Mouse (Mus musculus): ENCODE results near the gene Nav2.

Nav2 gene

DNA sequence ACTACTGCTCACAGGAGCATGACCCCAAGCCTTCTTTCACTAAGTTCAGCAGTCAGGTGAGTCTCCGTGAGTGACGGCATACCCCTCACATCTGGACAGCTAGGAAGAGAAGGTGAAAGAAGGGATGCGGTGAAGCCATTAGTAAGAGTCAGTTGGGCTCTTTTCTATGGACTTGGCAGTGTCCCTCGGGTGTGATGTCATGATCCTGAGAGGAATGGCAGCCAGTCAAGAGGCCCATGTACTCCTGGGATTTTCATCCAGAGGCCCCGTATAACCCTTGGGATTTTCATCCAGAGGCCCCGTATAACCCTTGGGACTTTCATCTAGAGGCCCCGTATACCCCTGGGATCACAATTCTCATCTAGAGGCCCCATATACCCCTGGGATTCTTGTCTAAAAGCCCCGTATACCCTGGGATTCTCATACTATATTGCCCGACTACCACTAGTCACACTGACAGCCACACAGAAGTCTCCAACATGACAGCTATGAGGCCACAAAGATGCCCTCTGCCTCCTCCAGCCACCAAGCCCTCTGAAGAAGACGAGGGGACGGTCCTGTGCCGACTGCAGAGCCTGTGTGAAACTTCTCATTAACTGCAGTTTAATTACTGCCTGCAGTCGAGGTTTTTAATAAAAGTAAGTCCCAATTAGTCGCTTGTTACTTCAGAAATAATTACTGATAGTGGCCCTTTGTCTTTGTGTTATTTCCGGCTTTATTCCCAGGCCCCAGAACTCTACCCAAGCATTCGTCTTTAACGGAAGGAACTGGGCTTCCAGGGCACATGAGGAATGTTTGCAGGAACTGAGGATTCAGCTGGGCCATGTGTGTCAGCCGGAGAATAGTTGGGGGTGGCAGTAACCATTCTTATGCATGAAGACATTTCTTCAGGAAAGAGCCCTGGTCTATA is 251.4 kb downstream of the Nav2 start:
- no peak for DNase-seq (ENCODE audit: low spot score)

DNA sequence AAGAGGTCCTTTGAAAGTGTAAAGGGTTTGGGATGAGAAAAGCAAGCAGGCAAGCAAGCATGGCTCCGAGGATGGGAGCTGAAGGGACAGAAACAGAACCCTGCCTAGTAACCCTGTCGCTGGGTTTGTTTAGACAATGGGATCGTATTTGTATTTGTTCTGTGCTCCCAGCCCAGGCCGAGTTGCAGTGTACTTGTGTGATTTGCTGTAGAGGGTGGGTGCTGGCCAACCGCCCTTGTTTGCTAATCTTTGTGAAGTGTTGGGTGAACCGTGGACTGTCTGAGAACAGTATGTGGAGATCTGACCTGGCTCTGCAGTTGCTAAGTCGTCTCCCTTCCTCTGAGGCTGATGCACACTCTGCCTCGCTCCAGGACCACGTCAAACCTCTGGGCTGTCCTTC is 253.6 kb downstream of the Nav2 start:
- DNase-seq (ENCODE audit: low spot score) = no peak

DNA sequence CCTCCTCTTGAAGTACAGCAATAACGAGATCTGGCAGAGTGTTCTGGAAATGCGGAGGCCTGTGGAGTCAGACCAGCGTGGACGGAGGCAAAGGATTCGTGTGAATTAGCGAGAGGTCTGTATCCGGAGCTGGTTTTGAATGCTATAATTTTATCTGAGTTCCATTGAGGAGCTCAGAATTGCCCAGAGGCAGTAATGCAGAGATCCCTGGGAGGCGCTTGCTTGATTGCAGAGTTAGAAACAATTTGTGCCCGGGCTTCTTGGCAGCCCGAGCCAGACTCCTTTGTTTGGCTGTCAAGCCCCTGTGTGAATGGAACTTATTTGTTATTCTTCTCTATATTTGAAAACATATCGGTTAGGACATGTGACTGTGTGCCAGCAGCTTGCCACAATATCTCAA is 255.3 kb downstream of the Nav2 start:
- no peak for DNase-seq (ENCODE audit: low spot score)

DNA sequence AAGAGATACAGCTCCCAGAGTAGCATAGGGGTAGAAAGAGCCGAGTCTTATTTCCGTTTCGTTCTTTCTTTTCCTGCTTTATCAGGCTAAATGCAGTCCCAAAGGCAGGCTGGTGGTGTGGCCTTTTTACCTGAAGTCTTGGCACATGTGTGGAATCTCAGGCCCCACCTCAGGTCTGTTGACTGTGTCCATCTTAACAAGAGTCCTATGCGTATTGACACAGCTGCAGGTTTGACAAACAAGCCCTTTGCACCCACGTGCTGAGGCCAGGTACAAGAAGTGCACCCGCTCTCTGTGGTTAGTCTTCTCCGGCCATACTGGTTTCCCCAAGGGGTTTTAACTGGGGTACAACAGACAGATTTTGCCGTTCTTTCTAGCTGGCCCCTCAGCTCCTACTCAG is 256.4 kb downstream of the Nav2 start:
- no peak for DNase-seq (ENCODE audit: low spot score)

DNA sequence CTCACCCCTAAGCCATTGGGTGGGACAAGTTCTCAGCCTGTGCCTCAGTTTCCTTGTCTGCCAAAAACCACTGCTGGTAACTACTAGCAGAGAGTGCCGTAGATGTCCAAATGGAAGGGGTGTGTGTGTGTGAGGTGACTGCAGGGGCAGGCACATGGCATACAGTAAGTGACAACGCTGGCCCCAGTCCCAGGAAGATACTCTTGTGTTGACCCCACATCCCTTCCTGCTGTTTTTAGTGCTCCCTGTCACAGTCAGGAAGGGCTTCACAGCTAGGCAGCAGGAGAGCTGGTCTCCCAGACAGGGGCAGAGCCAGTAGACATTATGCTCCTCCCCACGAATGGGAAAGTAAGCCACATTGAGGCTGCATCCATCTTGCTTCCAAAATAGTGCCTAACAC is 264.4 kb downstream of the Nav2 start:
- DNase-seq (ENCODE audit: low spot score) = no peak

DNA sequence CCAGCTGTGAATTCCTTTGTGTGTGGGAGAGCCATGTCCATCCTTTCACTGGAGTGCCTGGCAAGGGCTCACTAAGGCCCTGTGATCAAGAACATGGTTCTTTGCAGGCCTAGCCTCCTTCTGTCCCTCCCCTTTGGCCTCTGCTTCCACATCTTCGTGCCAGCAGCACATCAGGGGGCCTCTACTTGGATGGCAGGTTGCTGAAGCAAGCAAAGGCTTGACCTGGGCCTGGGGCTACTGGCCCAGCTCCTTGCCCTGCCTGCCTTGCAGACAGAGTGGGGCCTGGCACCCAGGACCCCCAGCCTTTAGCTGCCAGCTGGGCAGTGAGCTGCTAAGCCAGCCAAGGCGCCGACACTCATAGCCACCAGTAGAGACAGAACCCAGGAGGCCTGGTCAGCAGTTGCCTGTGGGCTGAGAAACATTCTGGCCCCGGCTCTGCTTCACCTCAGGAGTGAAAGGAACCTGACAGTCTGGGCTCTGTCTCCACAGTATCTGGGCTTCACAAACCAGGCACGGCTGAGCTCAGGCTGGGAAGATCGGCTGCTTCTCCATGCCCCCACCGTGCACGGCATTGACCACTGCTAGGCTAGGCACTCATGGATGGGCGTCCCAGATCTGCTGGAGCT is 267.4 kb downstream of the Nav2 start:
- no peak for DNase-seq (ENCODE audit: low spot score)

DNA sequence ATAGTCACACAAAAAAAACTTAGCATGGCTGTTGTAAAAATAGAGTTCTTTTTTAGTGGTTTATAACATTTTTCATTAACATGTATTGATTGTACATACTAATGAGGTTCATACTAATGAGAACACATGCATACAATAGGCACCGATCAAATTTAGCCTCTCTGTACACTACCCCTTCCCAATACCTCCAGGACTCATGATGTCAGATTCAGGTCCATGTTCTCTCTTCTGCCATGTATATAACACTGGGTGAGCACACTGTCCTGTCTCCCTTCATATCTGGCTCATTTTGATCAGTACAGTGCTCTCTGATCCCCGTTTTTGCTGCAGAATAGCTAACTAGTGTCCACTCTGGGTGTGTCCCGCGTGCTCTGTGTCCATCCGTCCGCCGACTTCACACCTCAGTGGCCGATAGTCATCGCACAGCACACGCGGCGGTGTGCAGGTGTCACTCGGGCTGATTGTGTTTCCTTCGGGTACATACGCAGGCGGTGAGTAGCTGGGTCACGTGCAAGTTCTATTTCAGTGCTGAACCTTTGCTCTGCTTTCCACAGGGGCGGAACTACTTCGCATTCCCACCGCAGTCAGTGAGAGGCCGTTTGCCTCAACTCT is 268.2 kb downstream of the Nav2 start:
- no peak for DNase-seq (ENCODE audit: low spot score)

DNA sequence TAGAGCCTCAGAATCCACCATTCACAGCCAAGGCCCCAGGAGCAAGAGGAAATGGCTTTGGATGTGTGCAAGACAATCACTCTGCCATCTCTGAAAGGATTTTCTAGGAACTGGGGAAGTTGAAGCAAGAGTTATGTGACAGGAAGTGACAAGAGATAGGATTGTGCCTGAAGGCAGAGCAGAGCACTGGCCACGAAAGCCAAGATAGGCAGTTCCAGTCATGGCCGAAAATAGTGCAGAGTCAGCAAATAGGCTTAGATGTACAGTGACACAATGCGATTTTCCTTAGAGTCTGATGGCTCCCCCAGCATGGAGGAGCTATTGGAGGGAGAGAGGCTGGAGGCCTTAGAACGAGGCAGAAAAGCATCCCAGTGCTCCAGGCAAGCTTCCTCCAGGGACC is 269.7 kb downstream of the Nav2 start:
- no peak for DNase-seq (ENCODE audit: low spot score)

DNA sequence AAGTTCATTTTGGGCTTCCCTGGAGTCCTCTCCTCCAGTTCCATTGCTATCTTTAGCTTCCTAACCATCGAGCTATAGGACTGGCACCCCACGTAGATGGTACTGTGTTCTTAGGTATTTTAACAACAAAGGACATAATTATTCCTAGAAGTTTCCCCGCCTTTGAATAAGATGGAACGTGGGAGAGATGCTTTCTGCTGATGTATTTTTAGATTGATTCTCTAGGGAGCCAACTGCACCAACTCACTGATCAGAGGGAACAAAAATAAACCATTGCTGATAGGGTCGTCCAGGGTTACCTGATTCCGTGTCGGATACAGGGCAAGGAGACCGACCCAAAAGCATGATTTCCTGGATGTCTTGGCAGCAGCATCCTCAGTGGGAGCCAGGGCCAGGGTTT is 272.5 kb downstream of the Nav2 start:
- no peak for DNase-seq (ENCODE audit: low spot score)

DNA sequence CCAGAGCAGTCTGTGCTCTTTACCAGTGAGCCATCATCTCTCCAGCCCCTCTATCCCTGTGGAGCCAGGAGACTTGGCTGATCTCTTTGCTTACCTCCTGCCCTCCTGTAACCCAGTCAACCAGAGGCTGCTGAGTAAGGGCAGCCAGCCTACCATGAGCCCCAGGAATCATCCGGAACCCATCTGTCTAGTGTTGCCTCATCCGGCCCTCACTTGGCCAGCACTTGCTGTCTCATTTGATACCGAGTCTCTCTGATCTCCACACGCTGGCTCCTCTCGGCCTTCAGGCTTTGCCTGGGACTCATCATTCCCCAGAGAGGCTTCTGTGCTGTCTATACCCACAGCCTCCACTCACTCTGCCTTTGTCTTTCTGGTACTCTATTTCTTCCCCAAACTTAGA is 273.9 kb downstream of the Nav2 start:
- no peak for DNase-seq (ENCODE audit: low spot score)

DNA sequence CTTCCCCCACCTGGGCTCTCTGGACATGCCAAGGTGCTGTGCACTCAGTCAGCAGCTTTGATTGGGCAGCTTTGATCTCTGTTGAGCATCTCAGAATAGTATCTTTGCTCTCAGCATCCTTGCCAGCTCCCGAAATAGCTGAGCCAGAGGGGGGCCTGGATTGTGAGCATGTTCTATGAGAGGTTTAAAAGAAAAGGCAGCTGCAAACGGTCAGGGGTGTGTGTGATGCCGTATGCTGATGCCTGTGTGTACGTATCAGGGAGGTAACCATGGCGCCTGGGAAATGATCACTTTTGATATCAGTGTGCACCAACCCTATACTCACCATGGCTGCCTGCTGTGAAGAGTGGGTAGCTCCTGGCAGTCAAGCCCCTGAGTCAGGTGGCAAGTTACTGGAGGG is 275.2 kb downstream of the Nav2 start:
- DNase-seq (ENCODE audit: low spot score) = no peak

DNA sequence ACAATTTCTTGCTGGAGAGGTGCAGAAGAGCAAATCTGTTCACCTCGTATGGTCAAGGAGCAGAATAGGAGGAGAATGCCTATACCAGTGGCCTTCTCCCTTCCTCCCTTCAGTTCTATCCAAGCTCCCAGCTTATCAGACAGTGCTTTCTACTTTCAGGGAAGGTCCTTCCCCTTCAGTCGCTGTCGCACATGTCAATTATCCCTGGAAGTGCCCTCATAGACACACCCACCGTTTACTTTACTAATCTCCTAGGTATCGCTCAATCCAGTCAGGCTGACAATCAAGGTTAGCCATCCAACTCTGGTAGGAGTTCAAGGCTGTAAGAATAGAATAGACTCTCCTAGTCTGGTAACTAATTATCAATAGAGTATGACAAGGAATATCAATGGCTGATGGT is 277.5 kb downstream of the Nav2 start:
- no peak for DNase-seq (ENCODE audit: low spot score)

DNA sequence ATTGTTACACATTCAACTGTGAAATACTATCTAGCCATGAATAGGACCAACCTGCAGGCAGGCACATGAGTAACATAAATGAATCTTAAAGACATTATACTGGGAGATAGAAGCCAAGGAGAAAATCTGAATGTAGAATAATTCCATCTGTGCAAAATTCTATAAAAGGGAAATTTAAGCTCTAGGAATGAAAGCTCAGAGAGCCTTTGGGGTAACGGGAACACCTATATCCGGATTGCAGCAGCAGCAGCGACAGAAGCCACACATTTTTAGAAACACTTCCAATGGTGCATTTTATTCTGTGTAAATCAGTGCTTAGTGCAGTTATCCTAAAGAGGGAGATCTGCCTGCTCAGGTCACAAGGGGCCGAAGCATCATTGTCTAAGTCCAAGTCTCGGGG is 280.8 kb downstream of the Nav2 start:
- DNase-seq (ENCODE audit: low spot score) = no peak

DNA sequence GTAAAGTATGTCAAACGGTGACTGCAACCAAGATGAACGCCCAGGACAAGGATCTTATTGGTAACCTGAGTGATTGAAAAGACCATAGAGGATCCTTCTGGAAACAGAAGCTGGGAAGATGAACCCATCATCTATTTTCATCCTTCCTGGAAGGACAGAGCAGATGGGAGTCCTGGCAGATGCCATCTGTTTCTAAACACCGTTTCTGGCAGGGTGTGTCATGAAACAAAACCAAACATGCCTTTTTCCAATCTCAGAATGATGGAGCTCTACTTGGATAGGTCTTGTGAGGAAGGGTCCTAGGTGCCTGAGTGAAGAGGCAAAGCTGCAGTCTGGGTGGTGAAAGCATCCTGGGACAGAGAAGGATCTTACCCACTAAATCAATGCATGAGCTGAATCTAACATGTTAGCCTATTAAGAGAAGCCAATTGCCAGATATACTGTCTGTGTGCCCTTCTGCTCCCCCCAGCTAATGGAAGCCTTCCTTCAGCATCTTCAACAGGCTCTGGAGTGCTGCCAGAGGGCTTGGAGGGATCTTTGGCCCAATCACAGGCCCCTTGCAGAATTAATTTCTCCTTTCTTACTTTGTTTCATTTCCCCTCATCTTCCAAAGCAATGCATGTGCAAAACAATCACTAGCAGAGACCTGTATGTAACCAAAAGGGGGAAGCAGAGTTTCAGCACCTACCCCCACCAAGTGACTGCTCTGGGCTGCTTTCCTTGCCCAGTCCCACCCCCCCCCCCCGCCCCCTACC is 281.9 kb downstream of the Nav2 start:
- no peak for DNase-seq (ENCODE audit: low spot score)

DNA sequence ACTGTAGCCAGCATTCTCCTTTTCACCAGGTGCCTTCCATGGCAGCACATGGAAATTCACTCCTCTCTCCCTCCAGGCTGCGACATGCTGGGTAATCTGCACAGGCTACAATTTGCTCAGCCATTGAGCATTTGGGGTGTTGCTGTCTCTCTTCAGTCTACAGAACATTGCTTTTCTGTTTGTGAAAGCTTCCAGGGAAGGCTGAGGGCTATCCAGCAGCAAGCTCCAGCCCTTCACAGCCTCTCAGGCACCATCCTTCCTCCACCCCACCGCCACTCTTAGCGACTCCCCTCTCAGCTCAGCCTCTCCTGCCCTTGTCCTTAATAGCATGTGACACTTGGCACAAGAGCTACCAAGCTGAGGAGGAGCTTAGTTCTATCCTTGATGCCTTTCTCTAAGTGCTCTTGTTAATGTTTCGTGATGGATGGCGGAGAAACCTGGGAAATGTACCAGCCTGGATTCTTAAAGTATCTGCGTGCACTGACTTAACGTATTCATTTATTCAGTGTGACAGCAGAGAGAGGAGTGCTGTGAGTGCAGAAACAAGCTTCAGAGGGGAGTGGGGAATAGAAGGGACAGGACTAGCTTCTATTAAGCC is 282.7 kb downstream of the Nav2 start:
- DNase-seq (ENCODE audit: low spot score) = no peak

DNA sequence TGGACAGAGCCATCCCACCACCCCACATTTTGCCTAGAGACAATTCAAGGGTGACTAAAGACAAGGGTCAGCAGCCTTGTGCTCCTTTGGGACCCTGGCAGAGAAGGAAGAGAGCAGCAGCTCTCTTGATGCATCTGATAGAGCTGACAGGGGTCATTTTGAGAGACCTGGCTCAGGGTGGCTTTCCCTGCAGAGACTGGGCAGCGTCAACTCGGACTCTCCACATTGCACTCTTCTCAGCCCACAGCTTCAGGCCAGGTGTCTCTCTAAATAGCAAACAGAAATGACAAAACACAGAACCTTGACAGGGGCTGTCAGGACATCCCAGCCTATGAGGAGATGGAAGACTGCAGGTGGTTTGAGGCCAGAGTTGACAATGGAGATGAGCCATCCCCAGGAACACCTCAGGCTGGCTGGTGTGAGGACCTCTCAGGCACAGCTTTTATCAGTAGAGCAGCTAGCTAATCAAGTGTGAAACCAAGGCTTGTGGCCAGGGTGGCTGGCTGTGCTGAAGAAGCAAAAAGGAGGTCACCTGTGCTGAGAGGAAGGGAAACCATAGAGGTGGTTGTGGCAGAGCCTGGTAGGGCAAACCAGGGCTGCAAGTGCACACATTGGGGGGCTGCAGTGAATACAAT is 283.7 kb downstream of the Nav2 start:
- no peak for DNase-seq (ENCODE audit: low spot score)

DNA sequence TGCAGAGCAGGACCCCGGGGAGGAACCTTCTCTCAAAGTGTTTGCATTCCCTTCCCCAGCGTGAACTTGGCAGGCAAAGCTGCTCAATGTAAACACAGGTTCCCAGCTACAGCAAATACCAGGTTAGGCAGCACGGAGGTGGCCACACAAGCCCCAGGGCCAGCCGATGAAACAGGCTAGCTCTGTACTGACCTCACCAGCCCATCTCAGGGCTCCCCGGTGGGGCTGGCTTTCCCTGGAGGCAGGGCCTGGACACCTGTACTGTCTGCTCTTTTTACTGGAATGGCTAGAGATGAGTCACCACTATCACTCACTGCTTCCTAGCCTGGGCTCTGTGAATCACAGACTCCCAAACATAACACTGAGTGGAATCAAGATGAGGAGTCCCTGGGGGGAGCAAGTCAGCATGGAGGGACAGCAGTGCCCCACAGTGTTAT is 287.2 kb downstream of the Nav2 start:
- no peak for DNase-seq (ENCODE audit: low spot score)

DNA sequence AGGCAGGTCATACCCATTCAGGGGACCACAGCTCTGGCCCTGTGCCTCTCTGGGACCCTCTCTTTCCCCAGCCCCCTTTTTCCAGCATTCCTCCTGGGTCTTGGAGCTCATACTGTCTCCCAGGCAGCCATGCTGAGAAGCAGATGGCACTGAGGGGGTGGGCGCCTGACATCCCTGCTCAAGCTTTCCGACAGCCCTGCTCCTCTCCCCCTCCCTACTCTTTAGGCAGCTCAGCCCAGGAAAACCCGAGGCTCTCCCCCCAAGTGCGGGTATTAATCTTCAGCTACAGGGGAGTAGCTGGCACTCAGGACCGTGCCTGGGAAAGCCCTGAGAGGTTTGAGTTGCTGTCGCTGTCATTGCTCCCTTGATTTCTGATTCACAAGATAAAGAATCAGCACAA is 290.9 kb downstream of the Nav2 start:
- no peak for DNase-seq (ENCODE audit: low spot score)

DNA sequence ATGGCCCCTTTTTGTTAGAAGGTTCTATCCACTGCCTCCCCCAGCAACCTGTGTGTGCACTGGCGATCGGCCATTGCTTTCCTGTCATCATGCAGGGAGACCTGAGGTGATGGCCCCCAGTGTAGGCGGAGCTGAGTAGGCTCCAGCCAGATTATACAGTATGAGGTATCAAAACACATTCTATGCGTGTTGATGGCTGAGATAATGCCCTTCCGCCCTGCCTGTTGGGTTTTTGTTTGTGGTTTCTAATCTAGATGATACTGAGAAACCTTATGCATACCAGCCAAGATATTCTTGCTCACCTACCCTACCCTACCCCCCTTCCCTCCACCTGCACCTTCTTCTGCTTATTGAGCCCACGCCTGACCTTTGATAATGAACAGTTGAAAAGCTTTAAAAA is 291.8 kb downstream of the Nav2 start:
- no peak for DNase-seq (ENCODE audit: low spot score)

DNA sequence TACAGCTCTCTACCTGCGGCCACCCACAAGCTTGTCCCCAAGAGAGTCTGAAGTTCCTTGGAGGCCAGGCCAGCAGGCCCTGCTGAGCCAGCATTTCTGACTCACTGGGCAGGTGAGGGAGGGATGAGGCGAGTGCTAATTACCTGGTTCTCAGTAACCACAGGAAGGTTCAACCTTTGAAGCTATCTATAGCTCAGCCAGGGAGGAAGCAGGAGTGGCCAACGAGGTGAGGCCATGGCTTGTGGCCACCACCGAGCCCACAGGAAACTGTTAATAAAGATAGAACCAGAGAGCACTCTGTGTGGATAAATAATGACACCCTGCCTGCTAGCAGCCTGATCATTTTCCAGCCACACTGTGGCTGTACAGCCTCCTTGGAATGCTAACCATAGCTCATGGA is 294.5 kb downstream of the Nav2 start:
- DNase-seq (ENCODE audit: low spot score) = no peak

DNA sequence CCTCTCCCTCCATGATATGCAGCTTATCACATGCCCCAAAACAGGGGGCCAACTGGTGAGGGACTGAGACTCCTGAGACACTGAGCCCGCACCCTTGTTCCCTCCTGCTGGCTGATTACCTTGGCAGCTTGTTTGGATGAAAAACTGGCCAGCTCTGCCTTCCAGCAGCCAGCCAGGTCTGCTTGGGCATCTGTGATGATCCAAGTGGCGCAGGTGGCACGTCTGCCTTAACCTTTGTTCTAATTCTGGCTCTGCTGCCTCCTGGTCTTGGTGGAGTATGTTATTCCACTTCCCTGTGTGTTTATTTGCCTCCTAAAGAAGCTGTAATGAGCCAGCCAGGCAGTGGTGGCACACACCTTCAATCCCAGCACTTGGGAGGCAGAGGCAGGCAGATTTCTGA is 296.3 kb downstream of the Nav2 start:
- no peak for DNase-seq (ENCODE audit: low spot score)

DNA sequence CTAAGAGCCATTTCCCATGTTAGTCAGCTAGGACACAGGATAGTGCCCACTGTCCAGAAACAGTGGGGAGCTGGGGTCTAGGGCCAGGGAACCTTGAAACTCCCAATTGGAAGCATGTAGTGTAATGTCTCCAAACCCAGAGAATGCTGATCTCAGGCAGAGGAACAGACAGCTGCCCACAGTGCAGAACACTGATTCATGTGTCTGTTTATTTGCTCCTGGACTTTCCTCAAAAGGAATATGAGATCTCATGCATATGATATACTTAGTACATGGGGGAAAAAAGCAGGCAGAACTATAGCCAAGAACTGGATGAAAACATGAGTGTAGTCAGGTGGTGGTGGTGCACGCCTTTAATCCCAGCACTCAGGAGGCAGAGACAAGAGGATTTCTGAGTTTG is 297.0 kb downstream of the Nav2 start:
- no peak for DNase-seq (ENCODE audit: low spot score)
